Mouse (Mus musculus) CD4-positive, CD25-positive, alpha-beta regulatory T cell, adult 2 months (primary cell): Measurements from ENCODE around the gene Secisbp2l.

Source experiments
- DNase-seq: peaks from one replicate; pipeline ENCODE4 v3.0.0-alpha.2; 2012; ENCODE audit warnings: low read depth, low spot score

Secisbp2l gene

GRCm38 (mm10) chr2:125782719-125783109 lies at the start of gene Secisbp2l:
Gene Secisbp2l (minus strand): TSS chr2:125782870.
- DNase-seq = peak; percentile 90

DNA sequence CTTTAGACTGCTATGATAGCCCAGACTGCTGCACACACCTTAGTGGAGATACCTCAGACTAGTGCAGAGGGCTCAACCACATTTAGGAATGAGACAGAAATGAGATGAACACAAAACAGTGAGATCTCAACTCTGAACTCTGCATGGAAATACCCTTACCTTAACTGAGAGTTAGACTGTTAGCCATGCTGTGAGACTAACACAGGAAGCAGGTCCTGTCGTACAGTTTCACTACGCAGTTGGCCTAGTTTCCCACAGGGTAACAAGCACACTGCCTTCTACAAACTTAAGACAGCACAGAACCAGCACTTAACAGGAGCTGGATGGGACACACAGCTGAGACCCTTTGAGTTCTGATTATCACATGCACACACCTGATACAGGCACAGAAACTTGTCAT lies 47.3 kb upstream of the Secisbp2l start:
- DNase-seq = peak; percentile 40

DNA sequence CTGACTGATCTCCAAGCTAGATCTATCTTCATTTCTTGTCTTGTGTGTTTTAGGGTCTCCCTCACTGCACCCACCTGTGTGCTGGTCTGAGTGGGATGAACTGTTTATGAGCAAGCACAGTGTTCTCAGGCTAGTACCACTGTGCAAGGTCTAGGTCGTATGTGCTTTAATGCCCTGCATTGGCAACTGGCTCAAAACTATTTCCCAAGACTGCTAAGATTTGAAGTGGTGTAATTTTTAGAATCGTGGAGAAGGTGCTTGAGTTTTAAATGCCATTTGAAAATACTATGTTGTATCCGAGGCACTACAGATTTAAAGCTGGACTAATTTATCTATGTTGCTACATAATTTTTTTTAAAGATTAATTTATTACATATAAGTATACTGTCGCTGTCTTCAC lies 45.2 kb upstream of the Secisbp2l start:
- no peak for DNase-seq

DNA sequence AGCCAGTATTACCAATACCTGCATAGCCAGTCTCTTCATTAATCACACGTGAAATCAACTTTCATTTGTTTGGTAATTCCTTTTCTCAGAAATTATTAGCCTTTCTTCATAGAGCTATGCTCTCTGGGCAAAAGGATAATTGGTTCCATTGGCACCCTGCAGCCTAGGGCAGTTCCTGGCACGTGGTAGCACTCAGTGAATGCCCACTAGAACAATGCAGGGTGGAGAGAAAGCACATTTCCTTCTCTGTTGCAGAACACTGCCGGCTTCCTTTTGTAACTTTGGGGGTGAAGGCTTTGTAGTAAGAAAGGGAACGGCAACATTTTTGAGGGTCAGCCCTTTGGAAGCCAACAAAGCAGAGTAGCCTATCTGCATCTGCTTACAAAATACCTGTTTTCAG lies 43.5 kb upstream of the Secisbp2l start:
- no peak for DNase-seq

GRCm38 (mm10) chr2:125820397-125820796 lies 37.7 kb upstream of the Secisbp2l start:
- DNase-seq = no peak

DNA sequence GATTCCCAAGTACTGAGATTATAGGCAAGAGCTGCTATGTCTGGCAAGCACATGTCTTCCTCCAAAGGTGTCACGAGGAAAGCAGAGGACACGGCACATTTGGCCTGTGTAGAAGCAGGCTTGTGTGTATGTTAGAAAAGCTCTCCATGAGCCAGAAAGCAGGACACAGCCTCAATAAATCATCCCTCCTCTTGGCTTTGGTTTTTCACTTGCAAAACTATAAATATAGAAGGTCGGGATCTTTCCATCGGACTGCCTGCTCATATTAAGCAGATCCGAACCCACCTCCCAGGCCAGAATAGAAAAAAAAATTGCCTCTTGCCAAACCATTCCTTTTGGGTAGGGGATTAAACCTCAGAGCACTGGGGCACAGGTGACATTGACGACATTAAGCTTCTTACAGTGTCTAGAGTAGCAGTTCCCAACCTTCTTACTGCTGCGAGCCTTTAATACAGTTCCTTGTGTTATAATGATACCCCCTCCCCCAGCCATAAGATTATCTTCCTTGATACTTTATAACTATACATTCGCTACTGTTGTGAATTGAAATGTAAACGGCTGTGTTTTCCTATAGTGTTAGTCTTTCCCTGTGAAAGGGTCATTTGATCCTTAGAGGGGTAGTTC lies 31.4 kb upstream of the Secisbp2l start:
- DNase-seq = no peak

GRCm38 (mm10) chr2:125811332-125811731 lies 28.7 kb upstream of the Secisbp2l start:
- no peak for DNase-seq

DNA sequence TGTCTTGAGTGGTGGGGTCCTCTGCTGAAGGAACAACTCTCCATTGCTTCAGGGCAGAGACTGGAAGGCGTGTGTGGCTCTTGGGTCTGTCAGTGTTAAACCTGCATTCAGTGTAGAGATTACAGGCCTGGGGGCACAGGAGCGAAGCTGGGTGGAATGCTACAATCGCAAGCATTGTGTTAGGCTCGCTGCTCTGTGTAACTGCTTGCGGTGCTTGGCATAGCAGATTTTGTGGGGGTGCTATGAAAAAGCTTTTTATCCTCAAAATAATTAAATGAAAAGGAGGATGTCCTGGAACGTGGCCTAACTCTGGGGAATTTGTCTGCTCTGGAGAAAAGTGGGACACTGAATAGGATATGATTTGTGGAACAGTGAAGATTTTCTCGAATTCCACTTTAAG lies 26.9 kb upstream of the Secisbp2l start:
- DNase-seq = no peak

DNA sequence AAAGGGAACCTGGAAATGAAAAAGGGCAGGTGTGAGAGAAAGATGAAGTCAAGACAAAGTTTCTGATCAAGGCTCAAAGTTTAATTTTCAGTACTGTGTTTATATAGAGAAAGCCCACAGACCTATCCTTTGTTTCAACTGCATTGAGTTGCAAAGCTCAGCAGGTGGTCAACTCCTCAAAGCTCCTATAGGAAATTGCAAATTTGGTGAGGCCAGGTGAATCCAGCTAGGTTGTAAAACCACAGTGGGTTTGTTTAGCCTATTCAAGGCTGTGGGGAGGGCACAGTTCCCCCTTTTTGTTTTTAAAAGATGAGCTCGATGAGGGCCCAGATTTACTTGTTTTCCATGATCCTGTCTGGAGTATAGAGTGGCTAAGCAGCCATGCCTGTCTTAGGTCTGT lies 23.2 kb upstream of the Secisbp2l start:
- DNase-seq = no peak

DNA sequence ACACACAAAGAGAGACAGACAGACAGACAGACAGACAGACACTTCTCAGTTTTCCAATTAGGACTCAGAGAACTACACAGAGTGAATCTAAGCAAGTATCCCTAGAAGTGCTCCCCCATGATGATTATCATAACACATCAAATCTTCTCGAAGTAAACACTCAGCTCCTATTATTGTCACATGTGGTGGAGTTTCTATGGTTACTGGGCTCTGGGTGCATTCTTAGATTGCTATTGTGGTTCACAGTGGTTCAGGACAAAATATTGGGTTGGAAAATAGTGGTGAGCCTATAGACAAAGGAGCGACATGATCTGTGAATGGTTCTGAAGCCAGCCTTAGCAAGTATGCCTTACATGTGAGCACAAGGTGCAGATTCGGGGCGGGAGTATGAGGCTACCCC lies 19.3 kb upstream of the Secisbp2l start:
- DNase-seq = no peak

- no peak for DNase-seq
Observed at GRCm38 (mm10) chr2:125801038-125801437, 18.4 kb upstream of the Secisbp2l start.

GRCm38 (mm10) chr2:125800428-125800827 lies 17.8 kb upstream of the Secisbp2l start:
- no peak for DNase-seq

DNA sequence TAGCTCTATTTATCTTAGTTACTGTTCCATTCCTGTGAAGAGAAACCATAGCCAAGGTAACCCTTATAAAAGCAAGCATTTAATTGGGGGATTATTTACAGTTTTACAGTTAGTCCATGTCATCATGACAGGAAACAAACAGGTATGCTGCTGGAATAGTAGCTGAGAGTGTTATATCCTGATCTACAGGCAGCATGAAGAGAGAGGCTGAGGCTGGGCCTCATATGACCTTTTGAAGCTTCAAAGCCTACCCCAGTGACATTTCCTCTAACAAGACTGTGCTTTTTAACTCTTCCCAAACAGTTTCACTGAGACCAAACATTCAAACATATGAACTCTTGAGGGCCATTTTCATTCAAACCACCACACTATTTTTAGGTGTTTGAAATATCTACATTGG lies 15.2 kb upstream of the Secisbp2l start:
- DNase-seq = peak; percentile 44

DNA sequence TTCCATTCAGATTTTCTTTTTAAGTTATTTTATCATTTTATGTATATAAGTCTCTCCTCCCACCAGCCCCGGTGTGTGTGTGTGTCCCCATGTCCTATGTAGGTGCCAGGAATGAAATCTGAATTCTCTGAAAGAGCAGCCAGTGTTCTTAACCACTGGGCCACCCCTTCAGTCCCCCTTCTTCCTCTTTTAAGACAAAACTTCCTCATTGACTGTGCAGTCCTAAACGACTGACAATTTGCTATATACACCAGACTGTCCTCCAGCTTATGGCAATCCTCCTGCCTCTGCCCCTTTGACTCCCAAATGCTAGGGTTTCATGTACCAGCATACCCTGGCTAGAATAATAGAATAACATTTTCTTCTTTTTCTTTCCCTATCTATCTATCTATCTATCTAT lies 12.4 kb upstream of the Secisbp2l start:
- no peak for DNase-seq

DNA sequence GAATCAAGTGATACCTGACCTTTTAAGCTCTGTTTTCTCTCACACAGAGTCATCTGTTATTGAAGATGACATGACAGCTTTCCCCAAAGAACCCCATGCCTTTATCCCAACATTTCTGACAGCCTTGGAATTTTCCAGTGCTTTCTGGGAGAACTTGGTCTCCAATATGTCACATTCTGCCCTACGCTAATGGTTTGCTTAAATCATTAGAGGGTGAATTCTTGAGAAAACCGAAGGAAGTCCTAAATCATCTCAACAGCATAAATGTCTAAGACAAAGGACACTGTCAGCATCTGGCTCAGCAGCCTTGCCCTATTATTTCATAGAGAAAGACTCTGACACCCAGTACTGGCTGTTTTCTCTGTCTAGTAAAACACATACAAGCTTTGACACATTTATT lies 11.5 kb upstream of the Secisbp2l start:
- no peak for DNase-seq

DNA sequence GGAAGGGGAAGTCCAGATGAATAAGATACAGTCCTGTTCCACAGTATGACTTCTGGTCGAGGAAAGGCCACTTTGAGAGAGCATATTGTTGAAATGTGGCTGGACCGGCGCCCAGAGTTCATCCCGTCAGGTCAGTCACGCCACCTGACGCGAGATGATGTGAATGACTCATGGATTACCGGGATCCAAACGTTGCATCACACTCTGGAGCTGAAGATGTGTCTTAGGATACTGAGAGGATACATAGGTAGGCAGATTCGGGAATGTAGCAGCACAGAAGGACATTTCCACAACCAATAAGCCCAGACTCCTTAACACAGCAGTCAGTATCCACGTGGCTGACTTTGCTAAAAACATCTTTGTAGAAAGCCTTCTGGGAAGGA lies 10.2 kb upstream of the Secisbp2l start:
- no peak for DNase-seq

- peak; percentile 43 for DNase-seq
Observed at GRCm38 (mm10) chr2:125792144-125792878, 9.6 kb upstream of the Secisbp2l start.

- DNase-seq = peak; percentile 55
Observed at GRCm38 (mm10) chr2:125791485-125791885, 8.8 kb upstream of the Secisbp2l start.

- DNase-seq = no peak
Observed at GRCm38 (mm10) chr2:125790242-125790641, 7.6 kb upstream of the Secisbp2l start.

- DNase-seq = no peak
Observed at GRCm38 (mm10) chr2:125789265-125789664, 6.6 kb upstream of the Secisbp2l start.

- no peak for DNase-seq
Observed at GRCm38 (mm10) chr2:125788785-125789184, 6.1 kb upstream of the Secisbp2l start.

GRCm38 (mm10) chr2:125788351-125788750 lies 5.7 kb upstream of the Secisbp2l start:
- DNase-seq = peak; percentile 49

DNA sequence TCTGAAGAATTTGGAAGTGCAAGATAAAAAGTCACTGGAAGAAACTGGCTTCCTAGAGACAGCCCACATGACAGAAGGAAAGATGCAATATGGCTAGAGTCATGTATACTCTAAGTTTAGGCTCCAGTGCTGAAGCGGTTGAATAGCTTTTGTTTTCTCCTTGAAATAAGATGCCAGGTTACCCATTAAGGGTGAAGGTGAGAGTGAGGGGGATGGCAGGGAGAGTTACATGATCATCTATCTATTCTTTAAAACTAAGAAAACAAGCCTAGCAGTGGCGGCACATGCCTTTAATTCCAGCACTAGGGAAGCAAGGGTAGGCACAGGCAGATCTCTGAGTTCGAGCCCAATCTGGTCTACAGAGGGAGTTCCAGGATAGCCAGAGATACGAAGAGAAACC lies 2.4 kb upstream of the Secisbp2l start:
- no peak for DNase-seq
